Mouse (Mus musculus): ENCODE data around the gene Gse1. TPM values are rescaled to one million over a fixed set of nuclear protein-coding genes. Genes with fewer than 3 reads are reported as not detected.
A peak's percentile ranks its signal among the peaks of the same experiment; 100 is the strongest.

Gse1 gene
- polyA plus RNA-seq, 1 experiment from 2014 or later: 14.3 TPM

DNA sequence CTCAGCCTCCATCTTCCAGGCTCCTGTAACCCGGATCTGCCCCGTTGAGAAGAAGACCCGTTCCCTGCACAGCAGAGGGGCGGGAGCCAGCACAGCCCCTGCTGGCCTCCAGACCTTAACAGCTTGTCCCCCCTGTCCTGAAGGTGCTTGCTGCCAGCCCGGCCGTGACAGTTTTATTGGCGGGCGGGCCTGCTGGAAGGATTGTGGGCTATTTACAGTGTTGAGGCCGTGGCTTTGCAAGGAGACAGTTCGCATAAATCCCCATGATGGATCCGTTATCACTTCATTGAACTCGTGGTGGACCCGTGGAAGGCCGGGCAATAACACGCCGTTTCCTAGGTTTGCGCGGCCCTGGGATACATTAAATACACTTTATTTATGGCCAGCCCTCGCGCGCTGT, 163.6 kb downstream of the Gse1 start:
- WGBS: 37% methylated on average over 21 of the region's 21 CpGs
- no peak overlapping the region for H3K27ac ChIP-seq (ENCODE audit: low read depth)
- peaks cover 3% of the 10 kb centered on the region; the same call in 1 of the 2 replicates for H3K4me1 ChIP-seq (ENCODE audit: insufficient read depth)
- peak overlapping the region; percentile 22; the same call in 1 of the 2 replicates for H3K4me2 ChIP-seq
- TF ChIP-seq CTCF (IDR thresholded peaks at IDR 0.05; ENCODE audit: low read depth): no peak
- no peak overlapping the region for H3K4me3 ChIP-seq (ENCODE audit: low read depth, low read length)
- H3K27me3 ChIP-seq (ENCODE audit: insufficient read depth, low read length): no peaks in the 10 kb centered on the region
- ATAC-seq (ENCODE audit: insufficient read depth) (no peak), DNase-seq (no peak)
- H3K9me3 ChIP-seq (ENCODE audit: low read depth, low read length): no peaks in the 10 kb centered on the region
- no peaks in the 10 kb centered on the region for H3K36me3 ChIP-seq (ENCODE audit: insufficient read depth)
- no peak overlapping the region for H3K9ac ChIP-seq

DNA sequence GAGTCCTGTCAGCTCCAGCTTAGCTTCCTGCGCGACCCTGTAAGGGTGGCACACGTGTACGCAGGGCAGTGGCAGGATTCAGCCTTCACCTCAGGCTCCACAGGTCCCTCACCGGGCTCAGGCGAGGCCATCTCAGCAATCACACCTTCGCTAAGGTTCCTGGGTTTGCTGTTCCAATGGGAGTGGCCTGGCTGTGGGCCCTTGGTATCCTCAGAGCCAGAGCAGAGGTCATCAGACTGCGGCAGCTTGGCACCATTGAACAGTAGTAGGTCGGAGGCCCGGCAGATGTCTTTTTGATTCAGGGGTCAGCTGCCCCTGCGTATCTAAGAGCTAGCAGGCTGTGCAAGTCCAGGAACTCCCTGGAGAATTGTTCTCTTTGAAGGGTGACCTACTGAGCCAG, 164.8 kb downstream of the Gse1 start:
- Histone ChIP-seq H3K4me2 (no peak overlapping the region), H3K27me3 (ENCODE audit: insufficient read depth, low read length) (no peaks in the 10 kb centered on the region), H3K9me3 (ENCODE audit: low read depth, low read length) (no peaks in the 10 kb centered on the region), H3K27ac (ENCODE audit: low read depth) (no peak overlapping the region), H3K4me1 (ENCODE audit: insufficient read depth) (peaks cover 6% of the 10 kb centered on the region; the same call in 1 of the 2 replicates), H3K4me3 (ENCODE audit: low read depth, low read length) (no peak overlapping the region), H3K36me3 (ENCODE audit: insufficient read depth) (no peaks in the 10 kb centered on the region), H3K9ac (no peak overlapping the region)
- 80% methylated on average over 11 of the region's 11 CpGs for WGBS
- DNase-seq (no peak), ATAC-seq (ENCODE audit: insufficient read depth) (no peak)
- no peak for TF ChIP-seq CTCF (IDR thresholded peaks at IDR 0.05; ENCODE audit: low read depth)

DNA sequence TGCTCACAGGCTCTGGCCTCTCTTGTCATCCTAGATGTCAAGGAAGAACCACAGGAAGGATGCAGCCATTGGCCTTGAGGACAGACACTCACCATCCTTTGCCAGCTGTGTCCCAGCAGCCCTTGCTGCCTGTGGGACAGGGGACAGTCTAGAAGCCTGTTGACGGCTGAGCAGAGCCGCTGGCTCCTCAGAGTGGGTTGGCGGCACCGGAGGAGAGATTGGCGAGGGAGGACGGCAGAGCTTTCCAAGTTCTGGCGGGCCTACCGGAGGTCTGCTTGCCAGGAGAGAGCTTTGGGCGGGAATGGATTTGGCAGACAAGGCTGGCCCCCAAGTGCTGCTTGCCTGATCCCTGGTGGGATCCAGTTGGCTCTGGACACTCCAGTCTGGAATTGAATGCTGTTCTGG, 165.6 kb downstream of the Gse1 start:
- WGBS: 69% methylated on average over 9 of the region's 9 CpGs
- no peaks in the 10 kb centered on the region for H3K9me3 ChIP-seq (ENCODE audit: low read depth, low read length)
- no peak overlapping the region for H3K27ac ChIP-seq (ENCODE audit: low read depth)
- no peaks in the 10 kb centered on the region for H3K36me3 ChIP-seq (ENCODE audit: insufficient read depth)
- peaks cover 6% of the 10 kb centered on the region; the same call in 1 of the 2 replicates for H3K4me1 ChIP-seq (ENCODE audit: insufficient read depth)
- ATAC-seq (ENCODE audit: insufficient read depth): no peak
- no peak overlapping the region for H3K4me3 ChIP-seq (ENCODE audit: low read depth, low read length)
- no peak overlapping the region for H3K9ac ChIP-seq
- no peaks in the 10 kb centered on the region for H3K27me3 ChIP-seq (ENCODE audit: insufficient read depth, low read length)
- no peak for TF ChIP-seq CTCF (IDR thresholded peaks at IDR 0.05; ENCODE audit: low read depth)
- H3K4me2 ChIP-seq: no peak overlapping the region
- DNase-seq: peak; percentile 35

DNA sequence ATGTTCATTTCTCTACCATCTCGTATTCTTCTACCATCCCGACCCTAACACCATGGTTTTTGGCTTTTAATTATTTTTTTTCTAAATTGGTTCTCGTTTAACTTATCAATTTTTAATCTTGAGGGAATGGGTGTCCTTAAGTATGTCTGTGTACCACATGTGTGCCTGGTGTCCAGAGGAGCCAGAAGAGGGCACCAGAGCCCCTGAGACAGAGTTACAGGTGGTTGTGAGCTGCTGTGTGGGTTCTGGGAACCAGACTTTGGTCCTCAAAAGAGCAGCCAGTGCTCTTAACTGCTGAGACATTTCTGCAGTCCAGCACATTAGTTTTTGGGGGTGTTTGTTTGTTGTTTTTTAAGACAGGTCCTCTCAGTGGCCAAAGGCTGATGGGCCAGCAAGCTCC, 167.6 kb downstream of the Gse1 start:
- DNase-seq: no peak
- 90% methylated on average over 3 of the region's 3 CpGs for WGBS
- Histone ChIP-seq H3K36me3 (ENCODE audit: insufficient read depth) (no peaks in the 10 kb centered on the region), H3K9ac (no peak overlapping the region), H3K27me3 (ENCODE audit: insufficient read depth, low read length) (no peaks in the 10 kb centered on the region), H3K4me1 (ENCODE audit: insufficient read depth) (peaks cover 15% of the 10 kb centered on the region; the same call in 1 of the 2 replicates), H3K4me3 (ENCODE audit: low read depth, low read length) (no peak overlapping the region), H3K4me2 (no peak overlapping the region), H3K9me3 (ENCODE audit: low read depth, low read length) (no peaks in the 10 kb centered on the region), H3K27ac (ENCODE audit: low read depth) (no peak overlapping the region)
- TF ChIP-seq CTCF (IDR thresholded peaks at IDR 0.05; ENCODE audit: low read depth): peak; percentile 23
- ATAC-seq (ENCODE audit: insufficient read depth): no peak

DNA sequence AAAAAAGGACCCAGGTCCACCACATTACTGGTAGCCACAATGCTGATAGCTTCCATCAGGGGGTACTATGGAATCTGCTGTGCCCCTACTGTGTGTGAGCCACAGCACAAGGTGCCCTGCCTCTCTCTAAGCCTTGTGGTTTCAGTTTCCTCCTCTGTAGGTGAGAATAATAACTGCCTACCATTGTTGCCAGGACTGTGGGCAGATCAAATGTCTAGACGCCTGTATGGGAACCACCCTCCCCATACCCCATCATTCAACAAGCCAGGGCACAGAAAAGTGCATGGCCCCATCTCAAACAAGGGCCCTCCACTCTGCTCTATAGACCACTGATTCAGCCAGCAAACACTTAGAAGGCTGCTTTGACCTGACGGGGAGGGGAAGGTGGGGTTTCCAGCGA, 168.5 kb downstream of the Gse1 start:
- H3K27ac ChIP-seq (ENCODE audit: low read depth): no peak overlapping the region
- no peak overlapping the region for H3K4me2 ChIP-seq
- TF ChIP-seq CTCF (IDR thresholded peaks at IDR 0.05; ENCODE audit: low read depth): no peak
- peak; percentile 32 for DNase-seq
- H3K4me3 ChIP-seq (ENCODE audit: low read depth, low read length): no peak overlapping the region
- WGBS: 36% methylated on average over 3 of the region's 3 CpGs
- no peaks in the 10 kb centered on the region for H3K9me3 ChIP-seq (ENCODE audit: low read depth, low read length)
- H3K36me3 ChIP-seq (ENCODE audit: insufficient read depth): no peaks in the 10 kb centered on the region
- H3K4me1 ChIP-seq (ENCODE audit: insufficient read depth): peaks cover 12% of the 10 kb centered on the region; the same call in 1 of the 2 replicates
- ATAC-seq (ENCODE audit: insufficient read depth): no peak
- no peaks in the 10 kb centered on the region for H3K27me3 ChIP-seq (ENCODE audit: insufficient read depth, low read length)
- H3K9ac ChIP-seq: no peak overlapping the region

DNA sequence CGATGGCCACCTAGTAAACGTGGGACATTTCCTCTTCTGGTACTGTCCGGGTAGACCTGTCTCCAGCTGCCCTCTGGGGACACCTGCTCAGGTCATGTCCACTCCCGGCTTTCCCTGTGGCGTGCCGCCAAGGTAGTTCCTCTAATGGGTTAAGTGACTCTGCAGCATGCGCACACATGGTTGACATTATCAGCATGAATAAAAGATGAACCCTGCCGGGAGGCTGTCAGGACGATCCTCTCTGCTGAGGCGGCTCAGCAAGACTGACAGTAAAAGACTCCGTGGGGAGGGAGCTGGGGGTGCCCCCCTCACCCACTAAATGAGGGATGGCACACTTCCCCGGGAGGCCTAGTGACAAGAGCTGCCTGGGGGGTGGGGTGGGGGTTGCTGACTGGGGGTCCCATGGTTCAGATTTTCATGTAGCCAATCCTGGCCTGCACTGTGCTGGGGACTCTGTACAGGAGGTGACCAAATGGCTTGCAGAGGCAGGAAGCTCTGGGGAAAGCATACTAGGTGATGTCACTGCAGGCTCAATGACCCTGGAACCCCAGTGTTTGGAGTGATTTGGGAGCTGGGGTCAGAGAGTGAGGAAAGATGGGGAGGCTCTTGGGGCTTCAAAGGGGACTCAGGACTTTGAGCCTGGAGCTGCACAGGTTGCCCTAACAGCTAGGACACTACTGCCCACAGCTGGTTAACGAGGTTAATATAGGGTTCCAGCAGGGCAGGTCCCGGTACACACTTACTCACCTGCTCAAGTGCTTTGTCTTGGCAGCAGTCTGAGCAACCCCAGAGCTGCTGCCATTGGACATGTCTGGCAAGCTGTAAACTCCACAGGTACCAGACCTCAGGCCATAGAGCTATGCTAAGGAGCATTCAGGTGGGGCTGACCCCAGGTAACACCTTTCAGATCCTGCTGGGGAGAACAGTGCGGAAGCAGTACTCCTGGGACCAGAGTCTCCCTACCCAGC, 169.5 kb downstream of the Gse1 start:
- no peak for TF ChIP-seq CTCF (IDR thresholded peaks at IDR 0.05; ENCODE audit: low read depth)
- Histone ChIP-seq H3K4me2 (no peak overlapping the region), H3K4me3 (ENCODE audit: low read depth, low read length) (no peak overlapping the region), H3K27me3 (ENCODE audit: insufficient read depth, low read length) (no peaks in the 10 kb centered on the region), H3K9me3 (ENCODE audit: low read depth, low read length) (no peaks in the 10 kb centered on the region), H3K36me3 (ENCODE audit: insufficient read depth) (no peaks in the 10 kb centered on the region), H3K27ac (ENCODE audit: low read depth) (no peak overlapping the region), H3K9ac (no peak overlapping the region), H3K4me1 (ENCODE audit: insufficient read depth) (peaks cover 11% of the 10 kb centered on the region; the same call in 1 of the 2 replicates)
- ATAC-seq (ENCODE audit: insufficient read depth): no peak; the same call in 1 of the 2 replicates
- no peak for DNase-seq
- 34% methylated on average over 15 of the region's 15 CpGs for WGBS

All from lung, embryonic 14.5 days (tissue).